Mouse (Mus musculus) neural tube, embryonic 12.5 days (tissue): ENCODE data around the gene Olfr681. TPM values are rescaled to one million over a fixed set of nuclear protein-coding genes. Genes with fewer than 3 reads are reported as not detected.
"Not testable (repeated sequence)": the region's sequence is repeated elsewhere in the genome, so short reads cannot be mapped to it uniquely, and the experiment has no call there.

Experiments
- ATAC-seq: fragments of 200-750 bp; cut with Nextera tagmentation; 2 replicates; pipeline ENCODE4 v1.8.0; 2017; ENCODE audit warnings: low read depth, mild to moderate bottlenecking, moderate TSS enrichment, moderate library complexity; ENCODE audit not compliant: low FRiP score
- H3K27ac ChIP-seq: fragments of 300-500 bp; sonication (generic); 2 replicates; pipeline ENCODE4 v1.5.1; 2016
- H3K27me3 ChIP-seq: fragments of 300-500 bp; sonication (generic); replicated peaks from 2 replicates; pipeline ENCODE4 v1.6.1; 2016; ENCODE audit warnings: mild to moderate bottlenecking
- H3K36me3 ChIP-seq: fragments of 300-500 bp; sonication (generic); 2 replicates; pipeline ENCODE4 v1.6.1; 2016; ENCODE audit warnings: mild to moderate bottlenecking
- H3K4me1 ChIP-seq: fragments of 300-500 bp; sonication (generic); 2 replicates; pipeline ENCODE4 v1.6.1; 2016
- H3K4me2 ChIP-seq: fragments of 300-500 bp; sonication (generic); replicated peaks from 2 replicates; pipeline ENCODE4 v1.6.1; 2016; ENCODE audit warnings: mild to moderate bottlenecking
- H3K4me3 ChIP-seq: fragments of 300-500 bp; sonication (generic); 2 replicates; pipeline ENCODE4 v1.5.1; 2016
- H3K9ac ChIP-seq: fragments of 300-500 bp; sonication (generic); 2 replicates; pipeline ENCODE4 v1.6.1; 2016; ENCODE audit warnings: mild to moderate bottlenecking
- H3K9me3 ChIP-seq: fragments of 300-500 bp; sonication (generic); 2 replicates; pipeline ENCODE4 v1.6.1; 2016; ENCODE audit warnings: mild to moderate bottlenecking
- WGBS: fragments of 180-500 bp; shearing (Covaris S2); methylation state at CpG from one replicate; pipeline ENCODE4 v1.1.7; 2016; 5-methylcytosine and 5-hydroxymethylcytosine counted together
- polyA plus RNA-seq: library from polyadenylated mRNA; unstranded; fragments of >200 nt; fragmentation: Nextera tagmentation; extraction: Ambion mirVana; gene quantifications from 2 replicates; pipeline ENCODE4 v1.2.1, GENCODE M21; 2016

Olfr681 gene
- not detected in 2 replicates for polyA plus RNA-seq

- Histone ChIP-seq H3K4me3 (no peak within 1 kb of the TSS), H3K27ac (no peak within 1 kb of the TSS), H3K9me3 (no peaks in the 10 kb centered on the region), H3K36me3 (no peaks in the 10 kb centered on the region), H3K4me2 (no peak within 1 kb of the TSS), H3K27me3 (no peaks in the 10 kb centered on the region), H3K9ac (no peak within 1 kb of the TSS), H3K4me1 (no peaks in the 10 kb centered on the region)
- ATAC-seq, result no peak
These were observed at the start of gene Olfr681 for GRCm38 (mm10) chr7:105116536-105116935. Olfr681 (plus strand) TSS chr7:105116836.

GRCm38 (mm10) chr7:105080905-105081304 lies 35.7 kb upstream of the Olfr681 start, which contains the start of gene Olfr679:
Olfr679 (plus strand) TSS chr7:105081205.
- Histone ChIP-seq H3K27me3 (no peaks in the 10 kb centered on the region), H3K9me3 (no peaks in the 10 kb centered on the region), H3K4me3 (no peak within 1 kb of the TSS), H3K4me1 (no peaks in the 10 kb centered on the region), H3K9ac (no peak within 1 kb of the TSS), H3K27ac (no peak within 1 kb of the TSS), H3K4me2 (no peak within 1 kb of the TSS), H3K36me3 (no peaks in the 10 kb centered on the region)
- 59% methylated on average over 1 of the region's 1 CpGs for WGBS
- no peak for ATAC-seq

- not testable (repeated sequence) for ATAC-seq, H3K9ac ChIP-seq, H3K4me2 ChIP-seq, H3K9me3 ChIP-seq, H3K27me3 ChIP-seq, H3K4me3 ChIP-seq, H3K36me3 ChIP-seq, H3K4me1 ChIP-seq, H3K27ac ChIP-seq
These were observed 23.9 kb upstream of the Olfr681 start, which contains the start of gene Olfr680-ps1 for GRCm38 (mm10) chr7:105092717-105093116. Olfr680-ps1 (minus strand) TSS chr7:105092817.

DNA sequence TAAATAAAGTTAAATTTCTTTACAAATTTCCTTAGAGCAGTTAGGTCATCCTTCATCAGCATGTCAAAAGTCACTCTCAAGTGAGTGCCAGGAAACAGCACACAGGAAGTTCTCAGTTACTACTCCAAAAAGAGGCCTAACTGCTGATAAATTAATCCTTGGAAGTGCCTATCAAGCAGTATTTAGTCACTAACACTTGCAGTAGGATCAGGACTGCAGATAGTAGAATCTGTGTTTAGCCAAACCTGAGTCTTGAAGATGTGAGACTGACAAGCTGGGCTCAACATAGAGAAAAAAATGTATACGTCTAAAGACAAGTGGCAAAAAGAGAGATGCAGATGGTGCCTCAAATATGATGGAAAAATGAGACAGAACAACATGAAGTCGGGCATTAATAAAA lies 24.6 kb downstream of the Olfr681 start:
- Histone ChIP-seq H3K27me3 (no peaks in the 10 kb centered on the region), H3K9me3 (no peaks in the 10 kb centered on the region)
- ATAC-seq, result no peak

GRCm38 (mm10) chr7:105146912-105147311 lies 30.3 kb downstream of the Olfr681 start, which contains the start of gene Olfr683:
Olfr683 (minus strand) TSS chr7:105147012.
- Histone ChIP-seq H3K36me3 (no peaks in the 10 kb centered on the region), H3K27ac (no peak within 1 kb of the TSS), H3K9ac (no peak within 1 kb of the TSS), H3K4me3 (no peak within 1 kb of the TSS), H3K4me1 (no peaks in the 10 kb centered on the region), H3K27me3 (no peaks in the 10 kb centered on the region), H3K4me2 (no peak within 1 kb of the TSS), H3K9me3 (no peaks in the 10 kb centered on the region)
- WGBS, result 62% methylated on average over 1 of the region's 1 CpGs
- ATAC-seq, result no peak

More for the DNA sequence above, 24.6 kb downstream of the Olfr681 start:
- Histone ChIP-seq H3K4me3 (no peak overlapping the region), H3K4me2 (no peak overlapping the region), H3K27ac (no peak overlapping the region), H3K4me1 (no peaks in the 10 kb centered on the region), H3K9ac (no peak overlapping the region), H3K36me3 (no peaks in the 10 kb centered on the region)
- WGBS, result 83% methylated on average over 2 of the region's 2 CpGs

DNA sequence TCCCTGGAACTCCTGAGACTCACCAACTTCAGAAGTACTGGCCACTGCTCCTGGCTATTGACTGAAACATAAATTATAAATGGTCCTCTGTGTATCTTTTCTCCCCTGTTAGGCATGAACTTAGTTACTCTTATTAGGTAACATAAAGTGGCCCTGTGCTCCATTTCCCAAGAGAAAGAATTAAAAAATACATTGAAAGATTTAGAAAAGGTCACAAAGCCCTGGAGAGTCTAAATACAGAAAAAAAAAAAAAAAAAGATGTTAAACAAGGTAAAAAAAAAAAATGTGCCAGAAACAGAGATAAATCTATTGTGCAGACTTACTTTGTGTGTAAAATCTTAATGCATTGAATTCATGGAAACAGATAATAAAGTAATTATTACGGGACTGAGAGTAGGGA lies 46.9 kb downstream of the Olfr681 start, which contains the start of gene Olfr684:
Gene Olfr684, minus strand, starts transcription at position 101 of the 400 bp plus-strand sequence.
- whole genome bisulfite sequencing, result 85% methylated on average over 1 of the region's 1 CpGs
- no peak within 1 kb of the TSS for H3K27ac ChIP-seq
- no peaks in the 10 kb centered on the region for H3K9me3 ChIP-seq
- H3K4me1 ChIP-seq, result no peaks in the 10 kb centered on the region
- H3K4me3 ChIP-seq, result no peak within 1 kb of the TSS
- no peak within 1 kb of the TSS for H3K9ac ChIP-seq
- H3K36me3 ChIP-seq, result no peaks in the 10 kb centered on the region
- no peak within 1 kb of the TSS for H3K4me2 ChIP-seq
- no peak for ATAC-seq
- no peaks in the 10 kb centered on the region for H3K27me3 ChIP-seq

DNA sequence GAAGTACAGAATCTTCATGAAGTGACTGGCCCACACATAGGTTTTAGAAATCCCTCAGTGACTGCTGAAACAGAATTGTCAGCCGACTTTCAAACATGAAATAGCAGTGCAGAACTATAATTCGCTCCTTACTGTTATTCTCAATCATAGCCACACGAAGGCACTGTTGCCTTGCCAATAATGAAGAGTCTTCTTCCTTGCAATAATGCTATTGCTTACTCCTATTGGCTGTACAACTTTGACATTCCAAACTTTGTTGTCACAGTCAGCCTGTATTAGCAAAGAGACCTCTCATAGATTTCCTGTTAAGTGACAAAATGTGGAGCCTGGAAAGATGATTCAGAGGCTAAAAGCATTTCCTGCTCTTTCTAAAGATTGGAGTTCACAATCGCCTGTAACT lies 54.1 kb downstream of the Olfr681 start:
- H3K9me3 ChIP-seq, result no peaks in the 10 kb centered on the region
- 55% methylated on average over 4 of the region's 4 CpGs for WGBS
- H3K27ac ChIP-seq, result no peak overlapping the region
- no peak overlapping the region for H3K4me2 ChIP-seq
- H3K27me3 ChIP-seq, result no peaks in the 10 kb centered on the region
- no peaks in the 10 kb centered on the region for H3K36me3 ChIP-seq
- H3K9ac ChIP-seq, result no peak overlapping the region
- ATAC-seq, result no peak
- H3K4me3 ChIP-seq, result no peak overlapping the region
- H3K4me1 ChIP-seq, result no peaks in the 10 kb centered on the region

Other genes starting within 250 kb of the Olfr681 start
- not detected in 2 replicates for gene Olfr665, start 238.8 kb upstream of the Olfr681 start, polyA plus RNA-seq
- not detected in 2 replicates for gene Olfr666, start 220.9 kb upstream of the Olfr681 start, polyA plus RNA-seq
- not detected in 2 replicates for gene Olfr667, start 195.4 kb upstream of the Olfr681 start, polyA plus RNA-seq
- gene Olfr668, start 188.8 kb upstream of the Olfr681 start, polyA plus RNA-seq, result not detected in 2 replicates
- gene Olfr669, start 182.6 kb upstream of the Olfr681 start, polyA plus RNA-seq, result not detected in 2 replicates
- not detected in 2 replicates for gene Olfr670, start 154.2 kb upstream of the Olfr681 start, polyA plus RNA-seq
- not detected in 2 replicates for gene Olfr671, start 137.7 kb upstream of the Olfr681 start, polyA plus RNA-seq
- not detected in 2 replicates for gene Olfr672, start 114.8 kb upstream of the Olfr681 start, polyA plus RNA-seq
- not detected in 2 replicates for gene Olfr675, start 88.4 kb upstream of the Olfr681 start, polyA plus RNA-seq
- not detected in 2 replicates for gene Olfr676, start 84.1 kb upstream of the Olfr681 start, polyA plus RNA-seq
- not detected in 2 replicates for gene Olfr677, start 65.5 kb upstream of the Olfr681 start, polyA plus RNA-seq
- not detected in 2 replicates for gene Olfr678, start 52.4 kb upstream of the Olfr681 start, polyA plus RNA-seq
- gene Olfr679, start 35.6 kb upstream of the Olfr681 start, polyA plus RNA-seq, result not detected in 2 replicates
- gene Olfr680-ps1, start 24.0 kb upstream of the Olfr681 start, polyA plus RNA-seq, result not detected in 2 replicates
- gene Olfr683, start 30.2 kb downstream of the Olfr681 start, polyA plus RNA-seq, result not detected in 2 replicates
- gene Olfr684, start 46.8 kb downstream of the Olfr681 start, polyA plus RNA-seq, result not detected in 2 replicates
- gene Olfr685, start 69.2 kb downstream of the Olfr681 start, polyA plus RNA-seq, result not detected in 2 replicates
- not detected in 2 replicates for gene Olfr686, start 90.6 kb downstream of the Olfr681 start, polyA plus RNA-seq
- not detected in 2 replicates for gene Olfr688, start 171.3 kb downstream of the Olfr681 start, polyA plus RNA-seq
- not detected in 2 replicates for gene Olfr689, start 194.3 kb downstream of the Olfr681 start, polyA plus RNA-seq
- not detected in 2 replicates for gene Olfr690, start 217.3 kb downstream of the Olfr681 start, polyA plus RNA-seq
- gene Olfr691, start 225.4 kb downstream of the Olfr681 start, polyA plus RNA-seq, result 0.34 TPM in 1 of 2 replicates, not detected in the other